Mouse (Mus musculus) limb, embryonic 13.5 days (tissue): Measurements from ENCODE around the gene Slc1a6. TPM values are rescaled to one million over a fixed set of nuclear protein-coding genes. Genes with fewer than 3 reads are reported as not detected.

Source experiments
- ATAC-seq: fragments of 200-750 bp; cut with Nextera tagmentation; 2 replicates; pipeline ENCODE4 v1.8.0; 2017; ENCODE audit warnings: low read depth, moderate number of reproducible peaks, moderate TSS enrichment; ENCODE audit not compliant: low FRiP score
- H3K27ac ChIP-seq: fragments of 300-500 bp; sonication (generic); 2 replicates; pipeline ENCODE4 v1.5.1; 2015; ENCODE audit warnings: inconsistent platforms, mild to moderate bottlenecking, moderate library complexity
- H3K27me3 ChIP-seq: fragments of 300-500 bp; sonication (generic); 2 replicates; pipeline ENCODE4 v1.6.1; 2015; ENCODE audit warnings: mild to moderate bottlenecking, inconsistent platforms
- H3K36me3 ChIP-seq: fragments of 300-500 bp; sonication (generic); 2 replicates; pipeline ENCODE4 v1.6.1; 2015; ENCODE audit warnings: inconsistent platforms, mild to moderate bottlenecking, moderate library complexity
- H3K4me1 ChIP-seq: fragments of 300-500 bp; sonication (generic); 2 replicates; pipeline ENCODE4 v1.6.1; 2015; ENCODE audit warnings: inconsistent platforms
- H3K4me2 ChIP-seq: fragments of 300-500 bp; sonication (generic); replicated peaks from 2 replicates; pipeline ENCODE4 v1.6.1; 2015; ENCODE audit warnings: inconsistent platforms, mild to moderate bottlenecking, moderate library complexity
- H3K4me3 ChIP-seq: fragments of 300-500 bp; sonication (generic); 2 replicates; pipeline ENCODE4 v1.5.1; 2015; ENCODE audit warnings: moderate library complexity, mild to moderate bottlenecking, inconsistent platforms
- H3K9ac ChIP-seq: fragments of 300-500 bp; sonication (generic); 2 replicates; pipeline ENCODE4 v1.6.1; 2015; ENCODE audit warnings: mild to moderate bottlenecking, inconsistent platforms
- H3K9me3 ChIP-seq: fragments of 300-500 bp; sonication (generic); 2 replicates; pipeline ENCODE4 v1.6.1; 2016; ENCODE audit warnings: inconsistent platforms
- WGBS: fragments of 180-500 bp; shearing (Covaris S2); methylation state at CpG from one replicate; pipeline ENCODE4 v1.1.7; 2015; 5-methylcytosine and 5-hydroxymethylcytosine counted together
- polyA plus RNA-seq: library from polyadenylated mRNA; unstranded; fragments of >200 nt; fragmentation: Nextera tagmentation; extraction: Ambion mirVana; gene quantifications from 2 replicates; pipeline ENCODE4 v1.2.1, GENCODE M21; 2015

Gene Slc1a6
- polyA plus RNA-seq, result 2.3 and 3.0 TPM in 2 replicates

DNA sequence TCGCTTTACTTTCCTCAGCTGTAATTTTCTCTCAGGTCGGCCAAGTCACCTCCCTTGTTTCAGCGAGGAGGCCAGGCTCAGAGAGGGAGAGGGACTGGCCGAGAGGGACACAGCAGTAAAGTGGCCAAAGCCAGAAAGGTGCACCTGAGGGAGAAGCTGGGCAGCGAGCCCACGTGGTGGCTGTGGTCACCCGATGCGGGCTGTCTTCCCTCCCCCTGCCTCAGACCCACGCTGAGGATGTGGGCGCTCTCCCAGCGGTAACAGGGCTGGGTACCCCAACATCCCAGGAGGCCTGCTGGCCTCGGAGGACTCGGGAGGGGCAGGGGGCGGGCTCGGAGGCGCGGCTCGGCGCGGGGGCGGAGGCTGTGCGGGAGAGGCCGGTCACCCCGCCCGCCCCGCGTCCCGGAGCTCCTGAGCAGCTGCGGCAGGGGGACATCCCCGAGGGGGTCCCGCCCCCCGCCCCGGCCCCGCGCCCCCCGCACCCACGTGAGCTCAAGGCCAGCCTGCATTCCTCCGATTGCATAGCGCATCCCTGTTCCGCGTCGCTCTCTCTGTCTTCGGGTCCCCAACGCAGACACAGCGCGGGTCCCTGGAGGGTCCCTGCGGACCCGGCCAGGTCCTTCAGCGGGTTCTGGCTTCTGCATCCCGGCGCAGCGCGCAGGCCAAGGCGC is at the start of gene Slc1a6:
Slc1a6 (plus strand) TSS at position 516 of the 671 bp plus-strand sequence.
- Histone ChIP-seq H3K36me3 (no peaks in the 10 kb centered on the region), H3K27me3 (0 out of 2 replicates have a peak, but pooled peaks cover 9% of the 10 kb centered on the region), H3K4me2 (peak within 1 kb of the TSS; percentile 100), H3K27ac (no peak within 1 kb of the TSS), H3K9ac (peak within 1 kb of the TSS; percentile 77), H3K4me3 (peak within 1 kb of the TSS; percentile 61), H3K4me1 (peaks cover 13% of the 10 kb centered on the region), H3K9me3 (no peaks in the 10 kb centered on the region)
- peak; percentile 68 for ATAC-seq
- WGBS, result under 1% methylated on average over 45 of the region's 54 CpGs

DNA sequence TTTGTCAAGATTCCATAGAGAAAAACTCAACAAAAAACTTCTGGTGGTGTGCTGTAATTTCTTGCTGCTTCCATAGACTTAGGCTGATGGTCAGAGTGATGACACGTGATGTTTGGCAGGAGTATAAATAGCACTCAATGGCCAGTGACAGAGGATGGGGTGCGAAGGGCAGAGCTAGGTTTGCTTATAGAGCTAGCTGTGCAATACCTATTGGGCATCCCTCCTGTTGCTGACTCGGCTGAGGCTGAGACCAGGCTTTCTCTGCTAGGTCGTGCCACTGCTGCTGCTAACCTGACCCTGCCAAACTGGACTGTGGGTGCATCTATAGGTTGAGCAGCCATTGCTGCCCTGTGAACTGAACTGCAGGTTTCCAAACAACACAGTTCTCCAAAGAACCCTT is 40.5 kb upstream of the Slc1a6 start:
- no peak overlapping the region for H3K4me3 ChIP-seq
- H3K27me3 ChIP-seq, result no peaks in the 10 kb centered on the region
- no peak overlapping the region for H3K4me2 ChIP-seq
- no peaks in the 10 kb centered on the region; the same call in 1 of the 2 replicates for H3K9me3 ChIP-seq
- ATAC-seq, result no peak
- 80% methylated on average over 4 of the region's 4 CpGs for WGBS
- H3K9ac ChIP-seq, result no peak overlapping the region
- no peaks in the 10 kb centered on the region for H3K4me1 ChIP-seq
- no peaks in the 10 kb centered on the region for H3K36me3 ChIP-seq
- no peak overlapping the region for H3K27ac ChIP-seq

DNA sequence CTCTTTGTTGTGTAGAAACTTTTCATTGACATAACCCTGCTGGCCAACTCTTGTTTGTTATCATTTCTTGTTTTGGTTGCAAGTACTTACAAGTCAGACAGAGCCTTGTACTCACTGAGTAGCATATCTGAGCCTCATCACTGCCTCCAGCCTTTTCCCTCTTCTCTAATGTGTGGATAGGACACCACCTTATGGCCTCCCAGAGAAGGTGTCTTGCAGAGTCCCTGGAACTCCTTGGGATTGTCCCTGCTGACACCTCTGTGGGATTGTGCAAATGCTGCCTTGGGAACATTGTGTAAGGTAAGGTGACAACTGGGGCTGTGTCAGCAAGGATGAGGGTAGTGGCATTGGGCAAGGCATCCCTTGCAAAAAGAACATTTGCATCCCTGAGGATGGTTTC is 36.6 kb upstream of the Slc1a6 start:
- Histone ChIP-seq H3K9ac (no peak overlapping the region), H3K4me3 (no peak overlapping the region), H3K27ac (no peak overlapping the region), H3K36me3 (no peaks in the 10 kb centered on the region), H3K4me1 (peaks cover 19% of the 10 kb centered on the region), H3K9me3 (no peaks in the 10 kb centered on the region), H3K27me3 (peaks cover 2% of the 10 kb centered on the region; the same call in 1 of the 2 replicates), H3K4me2 (no peak overlapping the region)
- ATAC-seq, result no peak

DNA sequence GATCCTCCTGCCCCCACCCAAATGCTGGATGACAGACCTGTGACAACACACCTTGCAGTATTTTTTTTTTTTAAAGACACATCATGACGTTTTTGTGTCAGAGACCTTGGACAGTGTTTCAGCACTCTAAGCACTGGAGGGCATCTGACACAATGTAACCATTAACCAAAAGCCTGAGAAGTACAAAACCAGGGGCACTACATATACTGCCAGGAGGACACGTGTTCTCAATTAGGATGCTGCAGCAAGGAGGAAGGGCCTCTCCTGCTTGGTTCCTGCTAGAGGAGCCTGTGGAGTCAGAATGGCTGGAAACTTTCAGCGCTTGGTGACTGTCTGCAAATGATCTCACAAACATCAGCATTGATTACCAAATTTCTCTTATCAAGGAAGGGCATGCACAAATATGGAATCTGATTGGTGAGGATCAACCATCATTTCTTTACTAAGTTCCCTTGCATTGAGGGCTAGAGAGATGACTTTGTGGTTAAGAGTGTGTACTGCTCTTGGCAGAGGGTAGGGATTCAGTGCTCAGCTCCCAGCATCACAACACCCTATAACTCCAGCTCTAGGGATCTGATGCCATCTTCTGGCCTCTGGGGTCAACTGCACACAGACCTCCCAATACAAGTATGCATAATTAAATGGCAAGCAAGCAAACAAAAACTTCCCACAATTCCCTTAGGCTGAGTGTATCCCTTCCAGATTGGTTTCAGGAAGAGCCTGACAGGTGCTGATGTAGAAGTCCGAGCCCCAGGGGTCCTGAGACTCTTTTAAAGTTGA is 34.7 kb upstream of the Slc1a6 start:
- no peaks in the 10 kb centered on the region for H3K9me3 ChIP-seq
- H3K4me3 ChIP-seq, result no peak overlapping the region
- peaks cover 19% of the 10 kb centered on the region for H3K4me1 ChIP-seq
- H3K27me3 ChIP-seq, result peaks cover 3% of the 10 kb centered on the region; the same call in 1 of the 2 replicates
- 33% methylated on average over 4 of the region's 4 CpGs for WGBS
- ATAC-seq, result peak; percentile 52; the same call in 1 of the 2 replicates
- H3K36me3 ChIP-seq, result no peaks in the 10 kb centered on the region
- H3K27ac ChIP-seq, result no peak overlapping the region; the same call in 1 of the 2 replicates
- no peak overlapping the region for H3K9ac ChIP-seq
- no peak overlapping the region for H3K4me2 ChIP-seq

DNA sequence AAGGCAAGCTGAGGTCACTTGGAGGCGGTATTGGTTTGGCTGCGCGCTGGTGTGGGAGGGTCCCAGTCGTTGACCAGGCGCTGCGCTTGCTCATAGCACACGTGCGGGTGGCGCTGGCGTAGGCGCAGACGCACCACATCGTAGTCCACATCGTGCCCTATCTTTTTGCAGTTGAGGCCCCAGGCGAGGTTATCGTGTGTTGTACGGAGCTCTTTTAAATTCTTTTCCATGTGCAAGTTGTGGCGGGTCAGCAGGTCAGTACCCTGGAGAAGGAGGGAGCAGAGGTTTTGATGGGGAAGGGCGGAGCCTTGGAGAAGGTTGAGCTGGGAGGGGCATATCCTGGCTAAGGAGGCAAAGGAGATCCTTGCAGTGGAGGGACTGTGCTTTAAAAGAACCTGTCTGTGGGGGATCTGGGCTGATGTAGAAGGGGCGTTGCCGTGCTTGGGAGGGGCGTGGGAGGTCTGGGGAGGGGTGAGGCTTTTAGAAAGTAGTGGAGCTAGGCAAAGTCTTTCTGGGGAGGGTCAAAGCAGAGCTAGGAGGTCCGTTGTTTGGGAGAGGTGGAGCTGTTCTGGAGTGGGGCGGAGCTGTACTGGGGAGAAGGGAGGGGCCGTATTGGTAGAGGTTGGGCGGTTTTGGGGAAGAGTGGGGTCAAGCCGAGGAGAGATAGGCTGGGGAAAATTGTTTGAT is 33.1 kb upstream of the Slc1a6 start:
- Histone ChIP-seq H3K9ac (no peak overlapping the region), H3K4me1 (peaks cover 24% of the 10 kb centered on the region), H3K27me3 (peaks cover 6% of the 10 kb centered on the region; the same call in 1 of the 2 replicates), H3K36me3 (no peaks in the 10 kb centered on the region), H3K9me3 (no peaks in the 10 kb centered on the region), H3K27ac (no peak overlapping the region), H3K4me3 (peak overlapping the region; percentile 40), H3K4me2 (peak overlapping the region; percentile 74)
- WGBS, result 2% methylated on average over 27 of the region's 27 CpGs
- peak; percentile 61 for ATAC-seq

DNA sequence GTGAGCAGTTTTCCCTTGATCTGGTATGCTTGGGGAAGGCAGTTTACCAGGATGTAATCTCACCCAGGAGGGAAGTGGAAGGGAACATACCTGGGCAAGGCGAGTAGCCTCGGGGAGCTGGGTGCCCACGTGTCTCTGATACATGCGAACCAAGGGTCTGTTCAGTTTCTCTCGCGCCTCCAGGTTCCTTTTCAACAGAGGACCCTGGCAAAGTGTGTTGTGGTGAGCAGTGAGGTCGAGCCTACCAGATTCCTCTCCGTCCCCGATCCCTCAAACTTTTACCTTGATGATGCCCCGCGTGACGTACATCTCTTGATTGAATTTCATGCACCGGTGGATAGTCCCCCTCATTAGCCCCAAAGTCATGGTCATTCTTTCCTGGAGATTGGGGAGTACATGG is 32.1 kb upstream of the Slc1a6 start:
- ATAC-seq, result no peak
- no peak overlapping the region for H3K4me3 ChIP-seq
- H3K27ac ChIP-seq, result no peak overlapping the region
- peaks cover 24% of the 10 kb centered on the region for H3K4me1 ChIP-seq
- no peak overlapping the region for H3K9ac ChIP-seq
- H3K9me3 ChIP-seq, result no peaks in the 10 kb centered on the region
- WGBS, result 85% methylated on average over 13 of the region's 13 CpGs
- H3K4me2 ChIP-seq, result peak overlapping the region; percentile 74; the same call in 1 of the 2 replicates
- peaks cover 6% of the 10 kb centered on the region; the same call in 1 of the 2 replicates for H3K27me3 ChIP-seq
- H3K36me3 ChIP-seq, result no peaks in the 10 kb centered on the region

DNA sequence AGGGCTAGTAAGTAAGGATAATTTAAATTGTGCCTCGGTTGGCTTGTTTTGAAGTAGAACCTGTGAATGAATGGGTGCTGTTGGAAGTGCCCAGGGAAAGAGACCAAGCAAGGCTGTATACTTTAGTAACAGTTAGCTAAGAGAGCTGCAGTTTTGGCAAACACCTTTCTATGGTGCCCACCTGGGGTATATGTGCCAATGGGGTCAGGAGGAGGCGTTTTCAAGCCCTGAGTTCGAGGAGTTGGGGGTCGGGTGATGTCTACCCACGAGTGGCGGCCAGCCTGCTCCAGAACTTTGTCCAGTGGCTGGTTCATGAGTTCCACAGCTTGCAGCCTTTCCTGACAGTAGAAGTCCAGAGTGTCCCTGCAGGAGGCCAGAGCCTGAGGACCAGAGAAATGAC is 31.4 kb upstream of the Slc1a6 start:
- Histone ChIP-seq H3K4me2 (no peak overlapping the region), H3K27me3 (peaks cover 6% of the 10 kb centered on the region; the same call in 1 of the 2 replicates), H3K4me3 (no peak overlapping the region), H3K36me3 (no peaks in the 10 kb centered on the region), H3K9ac (no peak overlapping the region), H3K9me3 (no peaks in the 10 kb centered on the region), H3K27ac (no peak overlapping the region), H3K4me1 (peaks cover 24% of the 10 kb centered on the region)
- 89% methylated on average over 6 of the region's 6 CpGs for WGBS
- ATAC-seq, result no peak

DNA sequence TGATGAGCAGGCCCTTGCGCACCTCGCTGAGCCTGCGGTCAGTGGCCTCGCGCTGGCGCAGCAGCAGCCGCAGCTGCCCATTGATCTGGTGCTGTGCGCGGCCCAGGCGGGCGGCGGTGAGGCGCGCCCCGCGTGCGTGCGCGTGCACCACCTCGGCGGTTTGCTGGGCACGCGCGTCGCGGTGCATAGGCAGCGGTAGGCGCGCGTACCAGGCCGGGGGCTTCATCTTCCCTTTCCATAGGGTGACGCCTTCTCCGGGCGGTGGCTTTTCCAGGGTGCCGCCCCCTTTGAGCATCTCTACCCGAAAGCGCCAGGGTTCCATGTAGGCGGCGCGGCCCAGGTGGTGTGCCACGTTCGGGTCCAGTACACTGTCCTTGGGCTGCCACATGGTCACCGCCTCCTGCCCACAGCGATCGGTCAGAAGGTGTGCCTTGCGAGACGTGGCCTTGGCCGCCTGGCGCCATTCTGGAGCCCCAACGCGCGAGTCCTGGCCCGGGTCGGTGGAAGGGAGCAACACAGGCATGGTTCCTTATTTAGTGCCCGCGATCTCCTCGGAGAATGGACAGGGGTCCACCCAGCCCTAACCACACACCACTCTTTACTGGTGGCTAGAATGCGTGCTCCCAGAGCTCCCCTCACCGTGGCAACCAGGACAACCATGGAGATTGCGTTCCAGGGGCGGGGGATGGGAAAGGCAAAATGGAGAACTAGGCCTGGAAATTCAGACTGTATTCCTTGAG is 27.7 kb upstream of the Slc1a6 start, which contains the start of gene Ccdc105:
Ccdc105 (minus strand) TSS at position 614 of the 740 bp plus-strand sequence.
- Histone ChIP-seq H3K9me3 (no peaks in the 10 kb centered on the region), H3K4me3 (peak within 1 kb of the TSS; percentile 58), H3K27ac (peak within 1 kb of the TSS; percentile 55), H3K4me1 (peaks cover 8% of the 10 kb centered on the region), H3K27me3 (peaks cover 6% of the 10 kb centered on the region; the same call in 1 of the 2 replicates), H3K4me2 (peak within 1 kb of the TSS; percentile 79), H3K9ac (peak within 1 kb of the TSS; percentile 74), H3K36me3 (no peaks in the 10 kb centered on the region)
- WGBS, result 1% methylated on average over 61 of the region's 61 CpGs
- peak; percentile 94 for ATAC-seq

DNA sequence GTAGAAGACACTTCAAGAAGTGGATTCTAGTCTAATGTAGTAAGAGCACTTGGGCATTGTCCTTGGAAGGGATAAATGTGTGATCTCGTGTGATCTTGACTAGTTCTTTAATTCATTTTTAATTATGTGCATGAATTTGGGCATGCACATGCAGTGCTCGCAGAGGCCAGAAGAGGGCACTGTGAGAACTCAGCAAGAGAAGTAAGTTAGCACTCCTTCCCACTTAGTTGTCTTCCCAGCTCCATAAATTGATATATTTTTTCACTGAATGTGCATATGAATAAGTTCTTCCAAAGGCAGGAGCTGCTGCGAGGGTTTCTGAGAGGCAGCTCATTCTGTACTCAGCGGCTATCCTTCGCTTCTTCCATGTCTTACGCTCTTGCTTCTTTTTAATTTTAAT is 24.3 kb upstream of the Slc1a6 start:
- Histone ChIP-seq H3K9me3 (no peaks in the 10 kb centered on the region), H3K4me1 (peaks cover 5% of the 10 kb centered on the region), H3K36me3 (no peaks in the 10 kb centered on the region), H3K4me3 (no peak overlapping the region), H3K9ac (no peak overlapping the region), H3K27ac (no peak overlapping the region), H3K4me2 (no peak overlapping the region), H3K27me3 (peaks cover 2% of the 10 kb centered on the region; the same call in 1 of the 2 replicates)
- no peak for ATAC-seq
- WGBS, result 39% methylated on average over 6 of the region's 6 CpGs

DNA sequence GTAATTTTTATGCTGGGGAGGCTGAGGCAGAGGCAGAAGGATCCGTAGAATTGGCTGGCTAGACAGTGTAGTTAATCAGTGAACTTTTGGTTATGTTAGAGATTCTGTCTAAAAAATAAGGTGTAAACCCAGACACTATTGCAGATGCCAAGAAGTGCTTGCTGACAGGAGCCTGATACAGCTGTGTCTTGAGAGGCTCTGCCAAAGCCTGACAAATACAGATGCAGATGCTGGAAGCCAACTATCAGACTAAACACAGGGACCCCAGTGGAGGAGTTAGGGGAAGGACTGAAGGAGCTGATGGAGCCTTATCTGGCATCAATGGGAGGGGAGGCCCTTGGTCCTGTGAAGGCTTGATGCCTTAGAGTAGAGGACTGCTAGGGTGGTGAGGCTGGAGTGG is 14.7 kb upstream of the Slc1a6 start:
- ATAC-seq, result no peak
- Histone ChIP-seq H3K4me1 (no peaks in the 10 kb centered on the region), H3K4me3 (no peak overlapping the region), H3K9ac (no peak overlapping the region), H3K27me3 (no peaks in the 10 kb centered on the region), H3K4me2 (no peak overlapping the region), H3K27ac (no peak overlapping the region), H3K36me3 (no peaks in the 10 kb centered on the region), H3K9me3 (0 out of 2 replicates have a peak, but pooled peaks cover 6% of the 10 kb centered on the region)
- 75% methylated on average over 1 of the region's 1 CpGs for WGBS

DNA sequence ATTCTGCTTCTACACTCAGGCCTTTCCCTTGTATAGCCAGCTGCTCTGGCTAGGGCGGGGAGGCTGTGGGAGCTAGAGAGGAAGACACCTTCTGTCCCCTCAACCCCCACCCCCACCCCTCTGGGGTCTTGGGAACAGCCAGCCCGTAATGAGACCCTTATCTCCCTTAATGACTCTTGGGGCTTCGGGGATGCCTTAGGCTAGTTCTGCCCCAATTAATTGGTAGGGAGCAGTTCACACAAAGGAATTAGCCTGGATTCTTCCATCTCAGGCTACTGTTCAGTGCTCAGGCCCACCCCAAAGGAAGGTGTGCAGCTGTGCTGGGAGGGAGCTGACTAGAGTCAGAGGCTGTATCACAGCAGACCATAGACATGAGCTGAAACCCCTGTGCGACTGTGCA is 4.5 kb upstream of the Slc1a6 start:
- no peak for ATAC-seq
- 51% methylated on average over 4 of the region's 4 CpGs for WGBS

More for the DNA sequence above, 4.5 kb upstream of the Slc1a6 start:
- Histone ChIP-seq H3K36me3 (no peaks in the 10 kb centered on the region), H3K9ac (no peak overlapping the region), H3K4me3 (no peak overlapping the region), H3K27me3 (0 out of 2 replicates have a peak, but pooled peaks cover 2% of the 10 kb centered on the region), H3K27ac (no peak overlapping the region), H3K4me2 (no peak overlapping the region), H3K9me3 (no peaks in the 10 kb centered on the region), H3K4me1 (peaks cover 11% of the 10 kb centered on the region)
